Mouse (Mus musculus) brain, embryonic 14.5 days (tissue): ENCODE data around the gene Abcb5.

ENCODE experiments used
- CTCF ChIP-seq: fragments of 200-500 bp; IDR thresholded peaks from 2 replicates; pipeline ENCODE4 v1.5.1; 2012; ENCODE audit warnings: inconsistent platforms, mild to moderate bottlenecking, moderate library complexity, borderline replicate concordance; ENCODE audit not compliant: insufficient read depth, insufficient read length; ENCODE audit errors: extremely low read depth
- POLR2A ChIP-seq: fragments of 200-500 bp; IDR thresholded peaks from 2 replicates; pipeline ENCODE4 v1.6.1; 2012; ENCODE audit warnings: mild to moderate bottlenecking, inconsistent platforms, borderline replicate concordance; ENCODE audit not compliant: poor library complexity, insufficient read depth, insufficient read length, severe bottlenecking; ENCODE audit errors: extremely low read depth

DNA sequence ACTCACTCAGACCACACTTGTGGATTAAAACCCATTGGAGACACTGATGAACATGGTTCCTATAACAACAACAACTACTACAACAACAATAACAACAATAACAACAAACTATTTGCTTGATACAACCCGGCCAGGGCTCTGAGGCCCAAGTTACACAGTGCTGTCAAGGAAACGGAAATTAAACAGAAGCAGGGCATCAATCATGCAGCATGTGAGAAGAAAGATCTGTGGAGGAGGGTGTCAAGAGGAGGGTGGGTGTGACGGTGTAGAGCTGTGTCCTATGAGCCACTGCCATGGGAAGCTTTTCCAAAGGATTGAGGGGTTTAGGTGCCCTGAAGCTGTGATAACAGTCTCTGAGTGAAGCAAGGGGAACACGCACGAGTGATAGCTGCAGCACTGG lies 64.0 kb downstream of the Abcb5 start:
- TF ChIP-seq POLR2A: no peak
- TF ChIP-seq CTCF: no peak
